Mouse (Mus musculus) kidney, adult 18-20 months (tissue): ENCODE results near the gene Ubr1.
"Not testable (repeated sequence)": the region's sequence is repeated elsewhere in the genome, so short reads cannot be mapped to it uniquely, and the experiment has no call there.

Experiments used
- DNase-seq: peaks from one replicate; pipeline ENCODE4 v3.0.0; 2021

Ubr1 gene

GRCm38 (mm10) chr2:120972964-120973363 is 2.4 kb upstream of the Ubr1 start:
- DNase-seq: peak; percentile 7

- not testable (repeated sequence) for DNase-seq
Observed at GRCm38 (mm10) chr2:120972257-120972656, 1.7 kb upstream of the Ubr1 start.

DNA sequence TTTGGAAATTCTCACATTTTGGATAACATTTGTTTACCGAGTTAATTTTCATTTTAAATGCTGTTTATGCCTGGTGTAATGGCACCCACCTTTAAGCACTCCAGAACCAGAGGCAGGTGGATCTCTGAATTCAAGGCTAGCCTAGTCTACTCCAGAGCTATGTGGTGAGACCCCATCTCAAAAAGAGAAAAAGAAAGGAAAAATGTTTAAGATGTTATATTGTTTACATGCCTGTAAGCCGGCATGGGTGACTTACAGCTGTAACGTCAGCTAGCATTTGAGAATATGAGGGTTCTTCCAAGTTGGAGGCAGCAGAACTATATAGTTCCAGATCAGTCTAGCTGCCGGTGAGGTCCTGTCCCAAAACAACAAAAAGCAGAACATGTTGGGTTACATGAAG is 1.3 kb upstream of the Ubr1 start:
- no peak for DNase-seq

- no peak for DNase-seq
Observed at GRCm38 (mm10) chr2:120970045-120970539, 423 bp downstream of the Ubr1 start.

DNA sequence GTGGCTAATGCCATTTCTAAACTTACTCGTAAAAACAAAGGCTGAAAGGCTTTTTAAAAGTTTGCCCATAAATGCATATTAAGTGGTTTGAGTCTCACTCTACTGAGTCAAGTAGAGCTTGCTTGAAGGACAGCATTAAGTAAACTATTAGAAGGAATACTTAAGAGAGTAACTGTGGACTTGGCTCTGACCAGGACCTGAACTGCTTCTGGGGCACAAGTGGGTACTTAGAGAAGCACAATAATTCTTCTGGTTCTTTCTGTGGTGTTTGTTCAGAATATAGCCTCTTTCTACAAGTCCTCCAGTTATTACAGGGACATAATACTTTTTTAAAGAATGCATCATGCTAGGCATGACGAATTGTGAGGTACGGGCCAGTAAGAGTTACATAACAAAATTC is 5.0 kb downstream of the Ubr1 start:
- no peak for DNase-seq

- DNase-seq: no peak
Observed at GRCm38 (mm10) chr2:120963110-120963509, 7.4 kb downstream of the Ubr1 start.

- no peak for DNase-seq
Observed at GRCm38 (mm10) chr2:120960261-120960660, 10.3 kb downstream of the Ubr1 start.

GRCm38 (mm10) chr2:120959827-120960226 is 10.7 kb downstream of the Ubr1 start:
- DNase-seq: no peak

- DNase-seq: no peak
Observed at GRCm38 (mm10) chr2:120959363-120959762, 11.2 kb downstream of the Ubr1 start.

DNA sequence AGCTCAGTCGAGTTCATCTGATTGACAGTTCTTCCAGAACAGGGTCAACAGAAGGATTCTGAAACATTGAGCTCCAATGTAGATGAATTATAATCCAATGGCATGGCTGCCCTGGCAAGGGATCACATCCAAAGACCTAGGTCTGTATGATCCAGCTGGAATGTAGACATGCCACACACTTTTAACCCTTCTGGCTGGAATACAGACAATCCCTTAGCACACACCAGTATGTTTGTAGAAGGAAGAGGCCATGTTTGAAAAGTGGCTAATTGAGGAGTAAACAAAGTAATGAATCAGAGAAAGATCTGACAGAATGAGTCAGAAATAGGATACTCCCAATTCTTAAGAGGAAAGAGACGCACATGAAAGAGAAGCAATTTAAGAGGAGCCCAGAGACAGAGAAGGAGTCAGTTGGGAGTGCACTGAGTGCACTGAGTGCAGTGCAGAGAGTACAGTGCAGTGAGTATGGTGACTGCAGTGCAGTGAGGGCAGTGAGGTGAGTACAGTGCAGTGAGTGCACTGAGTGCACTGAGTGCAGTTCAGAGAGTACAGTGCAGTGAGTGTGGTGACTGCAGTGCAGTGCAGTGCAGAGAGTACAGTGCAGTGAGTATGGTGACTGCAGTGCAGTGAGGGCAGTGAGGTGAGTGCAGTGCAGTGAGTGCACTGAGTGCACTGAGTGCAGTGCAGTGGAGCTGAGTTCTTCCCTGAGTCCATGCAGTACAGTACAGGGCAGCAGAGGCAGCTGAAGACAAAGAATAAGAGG is 18.2 kb downstream of the Ubr1 start:
- no peak for DNase-seq

DNA sequence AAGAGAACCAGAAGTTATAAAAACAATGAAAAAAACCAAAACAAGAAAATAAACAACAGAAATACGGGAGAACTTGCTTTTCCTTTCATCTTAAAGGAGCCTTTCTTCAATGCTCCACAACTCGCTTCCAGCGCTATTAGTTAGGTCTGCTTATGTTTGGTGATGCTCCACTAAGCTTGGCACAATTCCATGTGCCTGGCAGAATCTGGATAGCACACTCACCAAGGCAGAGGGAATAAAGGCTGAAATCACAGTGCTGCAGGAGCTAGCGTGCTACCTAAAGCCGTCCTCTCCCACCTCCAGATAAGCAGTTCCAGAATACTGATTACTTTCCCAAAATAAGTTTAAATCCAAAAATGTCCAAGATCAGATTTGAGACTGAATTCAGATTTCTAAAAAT is 19.3 kb downstream of the Ubr1 start:
- peak; percentile 27 for DNase-seq

GRCm38 (mm10) chr2:120933038-120933437 is 37.5 kb downstream of the Ubr1 start:
- no peak for DNase-seq

- DNase-seq: no peak
Observed at GRCm38 (mm10) chr2:120909556-120909955, 61.0 kb downstream of the Ubr1 start.

DNA sequence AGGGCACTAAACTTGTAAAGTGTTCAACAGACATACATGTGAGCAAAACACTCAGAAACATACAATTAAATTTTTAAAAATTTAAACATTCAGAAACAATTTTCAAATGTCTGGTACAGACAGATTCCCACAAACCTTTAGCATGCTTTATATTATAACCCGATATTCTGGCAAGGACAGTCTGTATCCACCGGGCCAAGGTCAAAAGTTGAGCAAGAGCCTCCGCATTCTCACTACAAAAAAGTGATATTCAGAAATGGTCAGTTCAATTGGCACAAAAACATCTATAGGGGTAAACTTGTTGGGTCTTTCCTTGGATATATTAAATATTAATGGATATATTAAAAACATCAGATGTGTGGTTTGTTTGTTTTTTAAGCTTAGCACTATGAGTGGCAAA is 74.2 kb downstream of the Ubr1 start:
- DNase-seq: no peak

DNA sequence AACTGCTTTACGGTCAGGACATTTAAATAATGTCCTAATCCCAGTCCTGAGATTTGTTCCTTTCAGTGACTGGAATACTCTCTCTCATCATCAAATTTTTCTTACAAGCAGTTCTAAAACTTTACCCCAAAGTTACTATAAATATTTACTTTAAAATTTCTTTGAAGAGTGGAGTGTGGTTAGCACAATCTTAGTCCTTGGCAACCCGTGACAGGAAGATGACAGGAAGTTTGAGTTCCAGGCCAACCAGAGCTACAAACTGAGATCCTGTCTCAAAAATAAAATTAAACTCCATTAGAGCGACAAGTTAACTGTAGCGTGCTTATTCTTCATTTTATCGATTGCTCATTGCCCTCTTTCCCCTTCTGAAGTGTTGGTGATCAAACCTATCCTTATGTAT is 82.9 kb downstream of the Ubr1 start:
- no peak for DNase-seq

- no peak for DNase-seq
Observed at GRCm38 (mm10) chr2:120873192-120873591, 97.3 kb downstream of the Ubr1 start.

- DNase-seq: no peak
Observed at GRCm38 (mm10) chr2:120871447-120872336, 98.8 kb downstream of the Ubr1 start.

- no peak for DNase-seq
Observed at GRCm38 (mm10) chr2:120867336-120867735, 103.2 kb downstream of the Ubr1 start.

GRCm38 (mm10) chr2:120866561-120866960 is 104.0 kb downstream of the Ubr1 start:
- DNase-seq: peak; percentile 20

- DNase-seq: no peak
Observed at GRCm38 (mm10) chr2:120863389-120863788, 107.1 kb downstream of the Ubr1 start.

- no peak for DNase-seq
Observed at GRCm38 (mm10) chr2:120860699-120861098, 109.8 kb downstream of the Ubr1 start.

GRCm38 (mm10) chr2:120858131-120858530 is 112.4 kb downstream of the Ubr1 start:
- peak; percentile 18 for DNase-seq

- peak; percentile 11 for DNase-seq
Observed at GRCm38 (mm10) chr2:120853151-120853550, 117.4 kb downstream of the Ubr1 start.

- no peak for DNase-seq
Observed at GRCm38 (mm10) chr2:120852626-120853025, 117.9 kb downstream of the Ubr1 start.
